Mouse (Mus musculus): ENCODE data around the gene Fam129a. TPM values are rescaled to one million over a fixed set of nuclear protein-coding genes. Genes with fewer than 3 reads are reported as not detected.
"Not testable (repeated sequence)": the region's sequence is repeated elsewhere in the genome, so short reads cannot be mapped to it uniquely, and the experiment has no call there.

Fam129a gene
- polyA plus RNA-seq, 1 experiment from 2014 or later, result 1.9 TPM

GRCm38 (mm10) chr1:151728141-151728540 lies 157.2 kb downstream of the Fam129a start:
- ATAC-seq (ENCODE audit: insufficient read depth, low FRiP score, low TSS enrichment), result no peak
- Histone ChIP-seq H3K36me3 (ENCODE audit: control insufficient read depth, insufficient read depth, low read length) (no peaks in the 10 kb centered on the region), H3K4me1 (ENCODE audit: control insufficient read depth, insufficient read depth, low read length) (no peaks in the 10 kb centered on the region), H3K9me3 (ENCODE audit: control insufficient read depth, low read length) (no peaks in the 10 kb centered on the region), H3K4me3 (ENCODE audit: low read depth, low read length) (no peak overlapping the region), H3K27ac (ENCODE audit: low read depth, low read length) (no peak overlapping the region), H3K4me2 (ENCODE audit: low read depth) (no peak overlapping the region), H3K27me3 (ENCODE audit: control insufficient read depth, insufficient read depth, low read length) (no peaks in the 10 kb centered on the region), H3K9ac (ENCODE audit: low read length) (no peak overlapping the region)
- 91% methylated on average over 4 of the region's 4 CpGs for WGBS
- no peak for DNase-seq (ENCODE audit: low spot score)

GRCm38 (mm10) chr1:151737146-151737545 lies 166.2 kb downstream of the Fam129a start:
- H3K4me3 ChIP-seq (ENCODE audit: low read depth, low read length), result no peak overlapping the region
- H3K4me1 ChIP-seq (ENCODE audit: control insufficient read depth, insufficient read depth, low read length), result no peaks in the 10 kb centered on the region
- ATAC-seq (ENCODE audit: insufficient read depth, low FRiP score, low TSS enrichment) (no peak), DNase-seq (ENCODE audit: low spot score) (no peak)
- H3K4me2 ChIP-seq (ENCODE audit: low read depth), result no peak overlapping the region
- WGBS, result 85% methylated on average over 2 of the region's 2 CpGs
- H3K36me3 ChIP-seq (ENCODE audit: control insufficient read depth, insufficient read depth, low read length), result no peaks in the 10 kb centered on the region
- no peaks in the 10 kb centered on the region for H3K9me3 ChIP-seq (ENCODE audit: control insufficient read depth, low read length)
- H3K27ac ChIP-seq (ENCODE audit: low read depth, low read length), result no peak overlapping the region
- no peaks in the 10 kb centered on the region for H3K27me3 ChIP-seq (ENCODE audit: control insufficient read depth, insufficient read depth, low read length)
- no peak overlapping the region for H3K9ac ChIP-seq (ENCODE audit: low read length)

GRCm38 (mm10) chr1:151741199-151741621 lies 170.2 kb downstream of the Fam129a start:
- DNase-seq (ENCODE audit: low spot score) (no peak), ATAC-seq (ENCODE audit: insufficient read depth, low FRiP score, low TSS enrichment) (no peak)
- Histone ChIP-seq H3K36me3 (ENCODE audit: control insufficient read depth, insufficient read depth, low read length) (no peaks in the 10 kb centered on the region), H3K4me2 (ENCODE audit: low read depth) (no peak overlapping the region), H3K9me3 (ENCODE audit: control insufficient read depth, low read length) (no peaks in the 10 kb centered on the region), H3K27ac (ENCODE audit: low read depth, low read length) (no peak overlapping the region), H3K4me3 (ENCODE audit: low read depth, low read length) (no peak overlapping the region), H3K4me1 (ENCODE audit: control insufficient read depth, insufficient read depth, low read length) (no peaks in the 10 kb centered on the region), H3K9ac (ENCODE audit: low read length) (no peak overlapping the region), H3K27me3 (ENCODE audit: control insufficient read depth, insufficient read depth, low read length) (no peaks in the 10 kb centered on the region)
- 92% methylated on average over 7 of the region's 7 CpGs for WGBS

GRCm38 (mm10) chr1:151749894-151750293 lies 178.9 kb downstream of the Fam129a start:
- not testable (repeated sequence) for H3K9me3 ChIP-seq (ENCODE audit: control insufficient read depth, low read length); H3K4me1 ChIP-seq (ENCODE audit: control insufficient read depth, insufficient read depth, low read length); H3K27me3 ChIP-seq (ENCODE audit: control insufficient read depth, insufficient read depth, low read length); H3K4me3 ChIP-seq (ENCODE audit: low read depth, low read length); H3K9ac ChIP-seq (ENCODE audit: low read length); H3K36me3 ChIP-seq (ENCODE audit: control insufficient read depth, insufficient read depth, low read length); H3K4me2 ChIP-seq (ENCODE audit: low read depth); ATAC-seq (ENCODE audit: insufficient read depth, low FRiP score, low TSS enrichment); DNase-seq (ENCODE audit: low spot score); H3K27ac ChIP-seq (ENCODE audit: low read depth, low read length)
- WGBS, result 85% methylated on average over 2 of the region's 2 CpGs

GRCm38 (mm10) chr1:151752946-151753345 lies 182.0 kb downstream of the Fam129a start:
- H3K27me3 ChIP-seq (ENCODE audit: control insufficient read depth, insufficient read depth, low read length), result no peaks in the 10 kb centered on the region
- WGBS, result 82% methylated on average over 4 of the region's 4 CpGs
- no peak for ATAC-seq (ENCODE audit: insufficient read depth, low FRiP score, low TSS enrichment)

GRCm38 (mm10) chr1:151753374-151753929 lies 182.5 kb downstream of the Fam129a start:
- Histone ChIP-seq H3K9me3 (ENCODE audit: control insufficient read depth, low read length) (no peaks in the 10 kb centered on the region), H3K27me3 (ENCODE audit: control insufficient read depth, insufficient read depth, low read length) (no peaks in the 10 kb centered on the region), H3K36me3 (ENCODE audit: control insufficient read depth, insufficient read depth, low read length) (no peaks in the 10 kb centered on the region), H3K9ac (ENCODE audit: low read length) (no peak overlapping the region), H3K4me2 (ENCODE audit: low read depth) (no peak overlapping the region), H3K27ac (ENCODE audit: low read depth, low read length) (no peak overlapping the region), H3K4me3 (ENCODE audit: low read depth, low read length) (no peak overlapping the region), H3K4me1 (ENCODE audit: control insufficient read depth, insufficient read depth, low read length) (0 out of 2 replicates have a peak, but pooled peaks cover 6% of the 10 kb centered on the region)
- WGBS, result 84% methylated on average over 8 of the region's 8 CpGs
- DNase-seq (ENCODE audit: low spot score), result no peak
- ATAC-seq (ENCODE audit: insufficient read depth, low FRiP score, low TSS enrichment), result no peak

More at GRCm38 (mm10) chr1:151752946-151753345, 182.0 kb downstream of the Fam129a start:
- no peak for DNase-seq (ENCODE audit: low spot score)
- Histone ChIP-seq H3K27ac (ENCODE audit: low read depth, low read length) (no peak overlapping the region), H3K4me1 (ENCODE audit: control insufficient read depth, insufficient read depth, low read length) (0 out of 2 replicates have a peak, but pooled peaks cover 6% of the 10 kb centered on the region), H3K4me3 (ENCODE audit: low read depth, low read length) (no peak overlapping the region), H3K9ac (ENCODE audit: low read length) (no peak overlapping the region), H3K9me3 (ENCODE audit: control insufficient read depth, low read length) (no peaks in the 10 kb centered on the region), H3K4me2 (ENCODE audit: low read depth) (no peak overlapping the region), H3K36me3 (ENCODE audit: control insufficient read depth, insufficient read depth, low read length) (no peaks in the 10 kb centered on the region)

- WGBS, result 82% methylated on average over 10 of the region's 10 CpGs
- H3K4me3 ChIP-seq (ENCODE audit: low read depth, low read length), result no peak overlapping the region
- 0 out of 2 replicates have a peak, but pooled peaks cover 6% of the 10 kb centered on the region for H3K4me1 ChIP-seq (ENCODE audit: control insufficient read depth, insufficient read depth, low read length)
- H3K36me3 ChIP-seq (ENCODE audit: control insufficient read depth, insufficient read depth, low read length), result no peaks in the 10 kb centered on the region
- peak overlapping the region; percentile 35 for H3K4me2 ChIP-seq (ENCODE audit: low read depth)
- no peak overlapping the region for H3K27ac ChIP-seq (ENCODE audit: low read depth, low read length)
- H3K27me3 ChIP-seq (ENCODE audit: control insufficient read depth, insufficient read depth, low read length), result no peaks in the 10 kb centered on the region
- no peak overlapping the region for H3K9ac ChIP-seq (ENCODE audit: low read length)
- H3K9me3 ChIP-seq (ENCODE audit: control insufficient read depth, low read length), result no peaks in the 10 kb centered on the region
- no peak for DNase-seq (ENCODE audit: low spot score)
- no peak for ATAC-seq (ENCODE audit: insufficient read depth, low FRiP score, low TSS enrichment)
These were observed 183.1 kb downstream of the Fam129a start for GRCm38 (mm10) chr1:151754028-151754489.

- peak within 1 kb of the TSS; percentile 56 for H3K27ac ChIP-seq (ENCODE audit: low read depth, low read length)
- 0 out of 2 replicates have a peak, but pooled peaks cover 6% of the 10 kb centered on the region for H3K4me1 ChIP-seq (ENCODE audit: control insufficient read depth, insufficient read depth, low read length)
- peak within 1 kb of the TSS; percentile 81 for H3K4me3 ChIP-seq (ENCODE audit: low read depth, low read length)
- no peaks in the 10 kb centered on the region for H3K27me3 ChIP-seq (ENCODE audit: control insufficient read depth, insufficient read depth, low read length)
- peak within 1 kb of the TSS; percentile 54 for H3K9ac ChIP-seq (ENCODE audit: low read length)
- under 1% methylated on average over 63 of the region's 64 CpGs for whole genome bisulfite sequencing
- H3K9me3 ChIP-seq (ENCODE audit: control insufficient read depth, low read length), result no peaks in the 10 kb centered on the region
- no peaks in the 10 kb centered on the region for H3K36me3 ChIP-seq (ENCODE audit: control insufficient read depth, insufficient read depth, low read length)
- ATAC-seq (ENCODE audit: insufficient read depth, low FRiP score, low TSS enrichment) (peak; percentile 99), DNase-seq (ENCODE audit: low spot score) (peak; percentile 93)
- H3K4me2 ChIP-seq (ENCODE audit: low read depth), result peak within 1 kb of the TSS; percentile 82
These were observed 184.1 kb downstream of the Fam129a start, which contains the start of gene Edem3 for GRCm38 (mm10) chr1:151754881-151755659. Gene Edem3, plus strand, starts transcription at chr1:151755371.

All from neural tube, embryonic 11.5 days (tissue).